Mouse (Mus musculus) heart, embryonic 14.5 days (tissue): ENCODE data around the gene Sh3gl3. TPM values are rescaled to one million over a fixed set of nuclear protein-coding genes. Genes with fewer than 3 reads are reported as not detected.

Experiments
- ATAC-seq: fragments of 200-750 bp; cut with Nextera tagmentation; 2 replicates; pipeline ENCODE4 v1.8.0; 2017; ENCODE audit warnings: low read depth, moderate TSS enrichment; ENCODE audit not compliant: insufficient number of reproducible peaks, insufficient read depth, low FRiP score
- H3K27ac ChIP-seq, 2 experiments: fragments of 200-500 bp in 1 of 2; fragments of 300-500 bp in 1 of 2; sonication (generic) in 1 of 2; replicated peaks in 1 of 2; 2 replicates each; pipeline ENCODE4 v1.5.1; 2012 to 2014; ENCODE audit warnings: low read depth in 2 of 2, low read length in 2 of 2, control low read depth in 1 of 2, mild to moderate bottlenecking in 1 of 2, mixed read lengths in 1 of 2; ENCODE audit not compliant: control insufficient read depth in 1 of 2, insufficient read depth in 1 of 2
- H3K27me3 ChIP-seq: fragments of 300-500 bp; sonication (generic); 2 replicates; pipeline ENCODE4 v1.6.1; 2014; ENCODE audit warnings: mild to moderate bottlenecking, low read length, control low read depth; ENCODE audit not compliant: control insufficient read depth, insufficient read depth
- H3K36me3 ChIP-seq: fragments of 300-500 bp; sonication (generic); 2 replicates; pipeline ENCODE4 v1.6.1; 2014; ENCODE audit warnings: mild to moderate bottlenecking, control low read depth, low read length, mixed read lengths; ENCODE audit not compliant: control insufficient read depth, insufficient read depth
- H3K4me1 ChIP-seq, 2 experiments: fragments of 200-500 bp in 1 of 2; fragments of 300-500 bp in 1 of 2; sonication (generic) in 1 of 2; 2 replicates each; pipeline ENCODE4 v1.6.1; 2012 to 2014; ENCODE audit warnings: low read length in 2 of 2, control low read depth in 1 of 2, mixed read lengths in 1 of 2; ENCODE audit not compliant: control insufficient read depth in 2 of 2, insufficient read depth in 2 of 2
- H3K4me2 ChIP-seq: fragments of 300-500 bp; sonication (generic); 2 replicates; pipeline ENCODE4 v1.6.1; 2014; ENCODE audit warnings: mild to moderate bottlenecking, low read length
- H3K4me3 ChIP-seq, 2 experiments: fragments of 200-500 bp in 1 of 2; fragments of 300-500 bp in 1 of 2; sonication (generic) in 1 of 2; 2 replicates each; pipeline ENCODE4 v1.5.1; 2012 to 2014; ENCODE audit warnings: low read length in 2 of 2, mild to moderate bottlenecking in 2 of 2, control low read depth in 1 of 2, low read depth in 1 of 2, moderate library complexity in 1 of 2; ENCODE audit not compliant: control insufficient read depth in 1 of 2, insufficient read depth in 1 of 2
- H3K9ac ChIP-seq: fragments of 300-500 bp; sonication (generic); 2 replicates; pipeline ENCODE4 v1.6.1; 2014; ENCODE audit warnings: mild to moderate bottlenecking, low read length
- H3K9me3 ChIP-seq: fragments of 300-500 bp; sonication (generic); 2 replicates; pipeline ENCODE4 v1.6.1; 2016; ENCODE audit warnings: low read length, control low read depth; ENCODE audit not compliant: control insufficient read depth
- WGBS: fragments of 180-500 bp; shearing (Covaris S2); extraction: QIAGEN DNeasy Blood & Tissue Kit; methylation state at CpG from one replicate; pipeline ENCODE4 v1.1.7; 2014; 5-methylcytosine and 5-hydroxymethylcytosine counted together
- polyA plus RNA-seq: library from polyadenylated mRNA; unstranded; fragments of >200 nt; fragmentation: Nextera tagmentation; extraction: Ambion mirVana; gene quantifications from 2 replicates; pipeline ENCODE4 v1.2.1, GENCODE M21; 2014

The Sh3gl3 gene
- polyA plus RNA-seq, 1 experiment from 2014 or later = 7.5 TPM

- WGBS = 67% methylated on average over 7 of the region's 7 CpGs
- Histone ChIP-seq H3K36me3 (no peaks in the 10 kb centered on the region), H3K4me2 (no peak overlapping the region), H3K9ac (no peak overlapping the region), H3K9me3 (no peaks in the 10 kb centered on the region), H3K27me3 (no peaks in the 10 kb centered on the region), H3K4me1 (no peaks in the 10 kb centered on the region; a peak in 1 of 4 replicates), H3K27ac (no peak overlapping the region), H3K4me3 (no peak overlapping the region)
- ATAC-seq = no peak
Measured at GRCm38 (mm10) chr7:82293441-82293840, 119.8 kb downstream of the Sh3gl3 start.

DNA sequence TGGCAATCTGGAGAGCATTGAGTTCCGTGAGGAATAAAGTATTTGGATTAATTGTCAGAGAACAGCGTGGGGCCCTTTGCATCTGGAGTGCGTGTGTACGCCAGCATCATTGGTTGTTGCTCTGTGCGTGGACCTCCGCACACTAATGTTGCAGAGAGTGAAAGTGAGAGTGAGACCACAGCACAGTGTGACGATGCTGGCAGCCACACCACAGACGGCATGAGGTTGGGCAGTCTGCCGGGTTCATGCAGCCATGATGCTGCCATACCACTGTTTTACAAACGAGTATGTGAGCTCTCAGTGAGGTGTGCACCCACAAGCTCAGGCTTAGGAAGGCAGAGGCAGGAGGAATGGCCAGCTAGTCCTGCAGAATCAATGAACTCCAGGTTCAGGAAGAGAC, 120.4 kb downstream of the Sh3gl3 start:
- no peak overlapping the region for H3K4me2 ChIP-seq
- no peaks in the 10 kb centered on the region for H3K36me3 ChIP-seq
- no peak overlapping the region for H3K9ac ChIP-seq
- no peaks in the 10 kb centered on the region; a peak in 1 of 4 replicates for H3K4me1 ChIP-seq
- H3K27ac ChIP-seq = no peak overlapping the region
- no peak overlapping the region for H3K4me3 ChIP-seq
- H3K27me3 ChIP-seq = no peaks in the 10 kb centered on the region
- H3K9me3 ChIP-seq = no peaks in the 10 kb centered on the region
- WGBS = 79% methylated on average over 10 of the region's 10 CpGs
- no peak for ATAC-seq

- H3K4me2 ChIP-seq = no peak overlapping the region
- no peak overlapping the region for H3K27ac ChIP-seq
- no peak overlapping the region for H3K4me3 ChIP-seq
- no peak for ATAC-seq
- H3K9ac ChIP-seq = no peak overlapping the region
- H3K27me3 ChIP-seq = no peaks in the 10 kb centered on the region
- WGBS = 72% methylated on average over 2 of the region's 2 CpGs
- H3K36me3 ChIP-seq = no peaks in the 10 kb centered on the region
- no peaks in the 10 kb centered on the region; a peak in 1 of 4 replicates for H3K4me1 ChIP-seq
- no peaks in the 10 kb centered on the region for H3K9me3 ChIP-seq
Measured at GRCm38 (mm10) chr7:82294611-82295010, 121.0 kb downstream of the Sh3gl3 start.

DNA sequence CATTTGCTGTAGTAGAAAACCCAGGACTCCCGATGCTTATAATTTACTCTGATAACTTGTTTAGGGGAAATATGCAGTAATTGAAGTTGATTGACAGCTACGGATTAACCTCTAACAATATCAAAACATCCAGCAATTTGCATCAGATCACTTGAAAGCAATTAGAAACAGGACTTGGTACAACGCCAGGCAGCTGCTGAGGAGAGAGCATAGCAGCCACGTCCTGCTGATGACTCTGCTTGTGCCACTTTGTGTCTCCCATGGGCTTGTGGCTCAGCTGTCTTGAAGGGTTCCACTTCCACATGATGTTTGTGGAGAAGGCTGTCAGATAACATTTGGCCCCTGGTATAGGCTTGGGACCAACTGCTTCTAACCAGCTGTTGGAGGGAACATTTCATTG, 134.8 kb downstream of the Sh3gl3 start:
- no peak for ATAC-seq
- Histone ChIP-seq H3K36me3 (no peaks in the 10 kb centered on the region), H3K4me2 (no peak overlapping the region), H3K27me3 (no peaks in the 10 kb centered on the region), H3K9me3 (no peaks in the 10 kb centered on the region), H3K9ac (no peak overlapping the region), H3K4me1 (no peaks in the 10 kb centered on the region), H3K27ac (no peak overlapping the region), H3K4me3 (no peak overlapping the region)
- 69% methylated on average over 4 of the region's 4 CpGs for WGBS

- no peak for ATAC-seq
- H3K36me3 ChIP-seq = no peaks in the 10 kb centered on the region
- 83% methylated on average over 12 of the region's 12 CpGs for WGBS
- H3K4me1 ChIP-seq = peaks cover 0 to 2% of the 10 kb centered on the region in 2 experiments; a peak in 1 of 4 replicates
- peak overlapping the region; percentile 45 for H3K4me2 ChIP-seq
- no peak overlapping the region for H3K27ac ChIP-seq
- no peaks in the 10 kb centered on the region for H3K9me3 ChIP-seq
- no peak overlapping the region for H3K4me3 ChIP-seq
- no peaks in the 10 kb centered on the region for H3K27me3 ChIP-seq
- H3K9ac ChIP-seq = no peak overlapping the region; the same call in 1 of the 2 replicates
Measured at GRCm38 (mm10) chr7:82318515-82318914, 144.9 kb downstream of the Sh3gl3 start.

DNA sequence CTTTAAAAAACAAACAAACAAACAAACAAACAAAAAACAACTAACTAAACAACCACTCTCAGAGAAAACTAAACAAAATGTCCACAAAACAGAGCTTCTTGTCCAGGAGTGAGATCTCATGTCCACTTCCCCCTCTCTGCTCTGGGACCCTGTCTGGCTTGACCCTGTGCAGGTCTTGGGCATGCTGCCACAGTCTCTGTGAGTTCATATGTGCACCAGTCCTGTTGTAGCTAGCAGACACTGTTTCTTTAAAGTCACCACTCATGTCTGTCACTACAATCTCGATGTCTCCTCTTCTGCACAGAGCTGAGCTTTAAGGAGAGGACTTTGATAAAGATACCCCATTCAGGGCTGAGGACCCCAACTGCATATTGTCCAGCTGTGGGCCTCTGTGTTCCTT, 153.0 kb downstream of the Sh3gl3 start:
- Histone ChIP-seq H3K4me2 (no peak overlapping the region), H3K36me3 (no peaks in the 10 kb centered on the region), H3K27me3 (no peaks in the 10 kb centered on the region), H3K27ac (no peak overlapping the region), H3K9me3 (no peaks in the 10 kb centered on the region), H3K4me1 (no peaks in the 10 kb centered on the region), H3K9ac (no peak overlapping the region), H3K4me3 (no peak overlapping the region)
- WGBS = 18% methylated on average over 1 of the region's 1 CpGs
- no peak for ATAC-seq

DNA sequence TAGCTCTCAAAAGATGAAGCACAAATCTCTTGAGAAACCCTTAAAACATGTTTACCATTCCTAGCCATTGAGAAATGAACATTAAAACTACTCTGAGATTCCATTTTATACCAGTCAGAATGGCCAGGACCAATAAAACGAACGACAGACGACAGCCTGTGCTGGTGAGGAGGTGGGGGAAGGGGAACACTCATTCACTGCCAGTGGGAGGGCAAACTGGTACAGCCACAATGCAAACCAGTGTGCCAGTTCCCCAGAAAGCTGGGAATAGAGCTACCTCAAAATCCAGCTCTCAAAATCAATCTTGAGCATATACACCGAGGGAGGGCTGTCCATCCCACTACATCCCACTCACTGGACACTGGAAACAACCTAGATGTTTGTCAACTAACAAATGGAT, 153.6 kb downstream of the Sh3gl3 start:
- no peak overlapping the region for H3K9ac ChIP-seq
- no peak for ATAC-seq

DNA sequence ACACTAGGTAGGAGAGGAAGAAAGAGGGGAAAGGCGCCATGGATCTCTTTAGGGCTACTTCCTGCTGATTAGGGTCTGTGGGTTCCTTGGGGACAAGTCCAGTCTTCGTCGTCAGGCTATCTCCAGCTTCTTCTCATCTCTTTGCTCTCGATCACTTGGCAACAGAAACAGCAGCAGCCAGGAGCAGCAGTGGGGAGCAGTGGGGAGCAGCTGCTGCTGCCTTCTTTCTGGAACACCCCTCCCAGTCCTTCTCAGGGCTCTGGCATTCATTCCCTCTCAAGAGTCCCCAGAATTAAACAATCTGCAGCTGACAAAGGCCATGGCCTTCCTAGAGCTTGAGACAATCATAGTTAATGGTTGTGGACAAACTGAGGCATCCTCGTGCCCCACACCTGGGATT, 154.2 kb downstream of the Sh3gl3 start:
- ATAC-seq = no peak
- no peak overlapping the region for H3K4me3 ChIP-seq
- no peaks in the 10 kb centered on the region for H3K9me3 ChIP-seq
- H3K27ac ChIP-seq = no peak overlapping the region
- H3K36me3 ChIP-seq = no peaks in the 10 kb centered on the region
- no peaks in the 10 kb centered on the region for H3K4me1 ChIP-seq
- no peak overlapping the region for H3K9ac ChIP-seq
- no peak overlapping the region for H3K4me2 ChIP-seq
- 51% methylated on average over 5 of the region's 5 CpGs for WGBS
- 0 out of 2 replicates have a peak, but pooled peaks cover 1% of the 10 kb centered on the region for H3K27me3 ChIP-seq

More for the DNA sequence above, 153.6 kb downstream of the Sh3gl3 start:
- Histone ChIP-seq H3K4me2 (no peak overlapping the region), H3K27ac (no peak overlapping the region), H3K9me3 (no peaks in the 10 kb centered on the region), H3K4me1 (no peaks in the 10 kb centered on the region), H3K27me3 (no peaks in the 10 kb centered on the region), H3K4me3 (no peak overlapping the region), H3K36me3 (no peaks in the 10 kb centered on the region)
- whole genome bisulfite sequencing = 60% methylated on average over 4 of the region's 4 CpGs
